Mouse (Mus musculus) spleen, embryonic (tissue): Measurements from ENCODE around the gene Runx2.

Experiments used
- CTCF ChIA-PET: fragments of 350-600 bp; sonication (Branson Sonifier 250); formaldehyde crosslinking; loops from one replicate; lab custom pipeline; 2022; lab: Charles Lee

Gene Runx2

DNA sequence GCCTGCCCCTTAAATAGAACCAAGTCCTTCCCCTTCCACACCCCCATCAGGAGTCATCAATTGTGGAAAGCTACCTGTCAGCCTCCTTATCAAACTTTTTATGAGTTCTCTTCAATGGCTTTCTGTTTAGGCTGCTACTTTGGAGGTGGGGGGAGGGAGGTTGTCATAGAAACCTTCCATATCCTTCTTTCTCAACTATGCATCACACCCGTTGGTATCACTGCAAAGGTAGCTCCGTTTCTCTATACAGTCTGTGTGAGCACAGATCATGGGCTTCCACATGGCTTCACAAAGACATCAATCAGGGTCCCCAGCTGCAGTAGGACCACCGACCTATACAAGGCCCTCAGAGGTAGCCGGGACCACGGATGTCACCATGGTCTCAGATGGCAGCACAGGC, 329.3 kb downstream of the Runx2 start:
- CTCF ChIA-PET, result no interaction called here

DNA sequence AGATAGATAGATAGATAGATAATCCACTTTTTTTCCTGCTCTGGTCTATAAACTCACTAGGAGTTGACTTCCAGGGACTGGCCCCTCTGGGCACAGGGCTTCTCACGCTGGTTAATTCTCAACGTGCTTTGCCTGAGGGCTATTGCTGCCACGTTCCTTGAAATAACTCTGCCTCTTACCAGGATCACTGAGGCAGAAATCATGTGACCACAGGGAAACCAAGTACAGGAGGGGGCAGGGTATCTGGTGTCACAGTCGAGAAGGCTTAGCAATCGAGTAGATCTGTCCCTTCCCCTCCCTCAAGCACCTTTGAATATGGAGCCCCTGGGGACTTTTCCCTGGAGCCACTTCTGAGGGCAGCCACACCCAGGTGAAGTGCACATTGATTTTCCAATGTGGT, 334.7 kb downstream of the Runx2 start:
- CTCF ChIA-PET, result interaction anchor here (0.6 kb wide), 1 partner anchor 88 kb away, joined by 4 read pairs; no protein-coding TSS in a partner anchor

DNA sequence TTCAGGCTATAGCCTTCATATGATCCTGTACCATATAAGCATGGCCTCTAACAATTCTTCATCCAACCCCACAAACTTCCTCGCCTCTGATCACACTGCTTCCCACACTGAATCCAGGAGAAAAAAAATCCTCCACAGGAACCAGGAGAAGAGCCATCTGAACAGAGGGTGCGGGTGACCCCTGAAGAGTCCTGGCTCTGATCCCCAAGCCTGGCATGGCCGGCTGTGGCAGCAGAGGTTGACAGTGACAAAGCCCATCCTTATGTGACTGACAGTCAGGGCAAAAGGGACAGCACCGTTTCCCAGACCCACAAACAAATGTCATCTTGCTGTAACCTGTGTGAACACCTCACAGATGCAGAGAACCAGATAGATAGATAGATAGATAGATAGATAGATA, 335.1 kb downstream of the Runx2 start:
- CTCF ChIA-PET, result interaction anchor here (0.6 kb wide), 1 partner anchor 88 kb away, joined by 4 read pairs; no protein-coding TSS in a partner anchor

- CTCF ChIA-PET, result no interaction called here
Measured at GRCm38 (mm10) chr17:44475910-44476309, 338.7 kb downstream of the Runx2 start.

DNA sequence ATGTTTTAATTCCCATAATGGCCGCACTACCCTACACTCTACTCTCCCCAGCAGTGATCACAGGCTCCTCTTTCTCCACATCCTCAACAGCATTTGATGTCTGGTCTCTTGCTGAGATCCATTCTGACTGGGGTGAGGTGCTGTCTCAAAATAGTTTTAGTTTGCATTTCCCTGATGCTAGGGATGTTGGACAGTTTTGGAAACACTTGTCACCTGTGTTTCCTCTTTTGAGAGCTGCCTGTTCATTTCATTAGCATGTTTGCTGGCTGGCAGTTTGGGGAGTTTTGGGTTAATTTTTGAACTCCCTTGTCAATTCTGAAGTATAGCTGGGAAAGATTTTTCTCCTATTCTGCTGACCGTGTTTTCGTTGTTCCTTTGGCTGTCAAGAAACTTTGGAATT, 340.3 kb downstream of the Runx2 start:
- CTCF ChIA-PET, result no interaction called here

DNA sequence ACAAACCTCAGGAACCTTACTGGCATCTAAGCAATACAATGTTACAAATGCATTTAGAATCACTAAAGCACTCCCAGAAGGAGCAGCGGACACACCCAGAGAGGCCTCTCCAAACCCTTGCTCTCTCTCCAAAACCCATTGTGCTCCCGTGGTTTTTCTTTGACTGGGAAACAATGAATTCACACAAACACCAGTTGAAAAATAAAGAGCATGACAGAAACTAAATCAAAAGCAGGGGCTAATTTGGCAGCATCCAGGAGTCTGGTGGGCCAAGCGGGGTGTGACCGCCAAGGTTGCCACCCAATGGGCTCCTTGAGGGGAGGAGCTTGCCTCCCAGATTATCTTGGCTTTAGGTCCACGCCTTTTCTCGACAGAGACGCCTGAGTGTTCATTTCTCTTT, 341.9 kb downstream of the Runx2 start:
- CTCF ChIA-PET, result no interaction called here

GRCm38 (mm10) chr17:44463679-44464078, 350.9 kb downstream of the Runx2 start:
- CTCF ChIA-PET, result no interaction called here

- CTCF ChIA-PET, result no interaction called here
Measured at GRCm38 (mm10) chr17:44460156-44460555, 354.4 kb downstream of the Runx2 start.

GRCm38 (mm10) chr17:44459029-44459428, 355.6 kb downstream of the Runx2 start:
- CTCF ChIA-PET, result interaction anchor here (0.6 kb wide), 1 partner anchor 17 kb away, joined by 3 read pairs; no protein-coding TSS in a partner anchor

DNA sequence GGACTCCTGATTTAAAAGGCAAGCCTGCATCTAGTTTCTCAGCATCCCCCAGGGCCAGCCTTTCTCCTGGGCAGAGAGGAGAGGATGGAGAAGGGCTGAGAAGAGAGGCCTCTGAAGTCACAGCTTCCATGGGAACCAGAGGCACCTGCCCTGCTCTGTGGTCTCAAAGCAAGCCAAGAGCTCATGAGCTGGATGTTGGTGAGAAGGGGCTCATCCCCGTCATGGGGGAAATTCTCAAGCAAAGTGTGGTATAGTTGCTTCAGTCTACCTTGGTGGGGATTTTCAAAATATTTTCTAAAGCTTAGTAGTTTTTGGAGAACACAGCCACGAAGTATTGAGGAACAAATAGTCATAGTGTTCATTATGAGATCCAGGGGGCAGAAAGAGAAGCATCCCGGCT, 357.9 kb downstream of the Runx2 start:
- CTCF ChIA-PET, result no interaction called here

- CTCF ChIA-PET, result interaction anchor here (0.5 to 1.1 kb wide), 4 partner anchors 32 to 529 kb away, joined by 4 to 10 read pairs (median 8); no protein-coding TSS in a partner anchor
Measured at GRCm38 (mm10) chr17:44455681-44456600, 358.7 kb downstream of the Runx2 start.

- CTCF ChIA-PET, result interaction anchor here (0.6 kb wide), 1 partner anchor 31 kb away, joined by 3 read pairs; no protein-coding TSS in a partner anchor
Measured at GRCm38 (mm10) chr17:44449915-44450471, 364.6 kb downstream of the Runx2 start.
